Mouse (Mus musculus): ENCODE results near the gene Fgf9. TPM values are rescaled to one million over a fixed set of nuclear protein-coding genes. Genes with fewer than 3 reads are reported as not detected.

Gene Fgf9
- polyA plus RNA-seq, 1 experiment from 2014 or later, result 16.3 TPM

GRCm38 (mm10) chr14:58073936-58074335, 3.6 kb downstream of the Fgf9 start:
- H3K4me2 ChIP-seq (ENCODE audit: low read length), result peak overlapping the region; percentile 87
- H3K36me3 ChIP-seq (ENCODE audit: insufficient read depth, low read length), result no peaks in the 10 kb centered on the region
- H3K4me1 ChIP-seq (replicated peaks; ENCODE audit: insufficient read depth, low read length), result peaks cover 10% of the 10 kb centered on the region; the same call in 1 of the 2 replicates
- H3K4me3 ChIP-seq (replicated peaks; ENCODE audit: low read depth, low read length), result peak overlapping the region; percentile 63
- peak; percentile 10 for DNase-seq (ENCODE audit: low spot score)
- H3K27me3 ChIP-seq (ENCODE audit: insufficient read depth, low read length), result peaks cover 18% of the 10 kb centered on the region
- no peaks in the 10 kb centered on the region for H3K9me3 ChIP-seq (replicated peaks; ENCODE audit: low read length)
- peak overlapping the region; percentile 72; the same call in 1 of the 2 replicates for H3K27ac ChIP-seq
- WGBS, result 1% methylated on average over 20 of the region's 20 CpGs
- no peak for TF ChIP-seq CTCF (IDR thresholded peaks at IDR 0.05; ENCODE audit: low read depth)
- peak overlapping the region; percentile 61 for H3K9ac ChIP-seq (ENCODE audit: low read depth, low read length)
- no peak for ATAC-seq (replicated peaks; ENCODE audit: low FRiP score, low read depth)

DNA sequence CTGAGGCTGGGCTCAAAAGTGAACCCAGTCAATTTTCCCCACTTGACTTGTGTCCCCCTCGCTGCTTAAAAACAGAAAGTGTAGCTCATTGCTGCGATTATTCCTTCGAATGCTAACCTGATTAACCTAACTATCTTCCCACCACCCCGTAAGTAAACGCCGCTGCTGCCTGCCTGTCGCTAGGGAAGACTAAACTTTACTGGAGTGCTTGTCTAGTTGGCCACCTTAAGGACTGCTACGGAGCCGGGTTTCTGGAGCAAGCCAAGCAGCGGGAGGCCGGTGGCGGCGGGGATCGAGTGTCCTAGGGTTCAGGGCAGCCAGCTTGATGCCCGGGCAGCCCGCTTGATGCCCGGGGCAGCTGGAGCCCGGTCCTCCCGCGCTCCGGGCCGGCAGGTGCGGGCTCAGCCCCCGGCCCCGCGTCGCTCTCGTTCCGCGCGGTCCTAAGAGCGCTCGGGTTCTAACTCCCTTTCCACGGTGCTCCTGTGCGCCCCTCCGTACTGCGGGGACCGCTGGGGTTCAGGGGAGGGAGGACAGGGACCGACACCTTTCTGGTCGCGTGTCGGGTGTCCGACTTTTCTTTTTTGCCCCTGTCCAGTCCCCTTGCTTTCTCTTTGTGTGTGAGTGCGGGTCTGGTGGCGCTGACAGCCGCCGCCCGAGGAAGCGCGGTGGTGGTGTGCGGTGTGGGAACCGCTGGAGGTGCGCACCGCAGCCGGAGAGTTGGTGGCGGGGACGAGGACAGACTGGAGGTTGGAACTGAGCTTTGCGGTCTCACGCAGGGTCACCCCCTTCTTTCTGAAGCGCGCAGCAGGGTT, 4.5 kb downstream of the Fgf9 start:
- H3K4me3 ChIP-seq (replicated peaks; ENCODE audit: low read depth, low read length), result peak overlapping the region; percentile 63
- ATAC-seq (replicated peaks; ENCODE audit: low FRiP score, low read depth) (0 out of 2 replicates have a peak, but pooled peaks have one; percentile 20), DNase-seq (ENCODE audit: low spot score) (peak; percentile 57)
- WGBS, result under 1% methylated on average over 60 of the region's 61 CpGs
- TF ChIP-seq CTCF (IDR thresholded peaks at IDR 0.05; ENCODE audit: low read depth), result no peak
- H3K9me3 ChIP-seq (replicated peaks; ENCODE audit: low read length), result no peaks in the 10 kb centered on the region
- peak overlapping the region; percentile 61 for H3K9ac ChIP-seq (ENCODE audit: low read depth, low read length)
- H3K36me3 ChIP-seq (ENCODE audit: insufficient read depth, low read length), result no peaks in the 10 kb centered on the region
- peak overlapping the region; percentile 72 for H3K27ac ChIP-seq
- H3K27me3 ChIP-seq (ENCODE audit: insufficient read depth, low read length), result peaks cover 18% of the 10 kb centered on the region
- H3K4me1 ChIP-seq (replicated peaks; ENCODE audit: insufficient read depth, low read length), result peaks cover 10% of the 10 kb centered on the region; the same call in 1 of the 2 replicates
- peak overlapping the region; percentile 87 for H3K4me2 ChIP-seq (ENCODE audit: low read length)

DNA sequence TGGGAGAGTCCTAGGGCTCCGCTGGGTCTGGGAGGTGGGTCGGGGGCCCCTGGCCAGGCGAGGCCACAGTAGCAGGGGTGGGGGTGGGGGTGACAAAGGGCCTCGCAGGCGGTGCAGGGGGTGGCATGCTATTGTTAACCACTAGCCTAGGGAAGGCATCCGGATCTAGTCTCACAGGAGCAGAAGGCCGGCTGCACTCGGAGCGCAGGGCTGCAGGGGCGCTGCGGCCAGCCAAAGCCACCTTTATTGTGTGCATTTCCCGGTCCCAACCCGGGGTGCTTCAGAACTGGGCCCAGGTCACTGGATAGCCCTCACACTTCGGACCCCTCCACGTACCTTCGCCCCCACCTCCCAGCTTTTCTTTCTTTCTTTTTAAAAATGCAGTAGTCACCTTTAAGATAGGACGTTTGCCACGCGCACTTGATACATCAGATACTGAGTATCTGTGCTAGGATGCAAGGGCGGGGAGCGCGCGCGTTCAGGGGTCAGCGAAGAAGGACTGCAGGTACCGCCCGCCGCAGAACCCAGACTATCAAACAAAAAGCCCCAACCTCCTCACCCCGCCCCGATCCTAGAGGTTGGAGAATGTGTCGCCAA, 5.2 kb downstream of the Fgf9 start:
- 0 out of 2 replicates have a peak, but pooled peaks have one; percentile 16 for TF ChIP-seq CTCF (IDR thresholded peaks at IDR 0.05; ENCODE audit: low read depth)
- under 1% methylated on average over 31 of the region's 31 CpGs for WGBS
- peaks cover 18% of the 10 kb centered on the region for H3K27me3 ChIP-seq (ENCODE audit: insufficient read depth, low read length)
- H3K4me1 ChIP-seq (replicated peaks; ENCODE audit: insufficient read depth, low read length), result peaks cover 10% of the 10 kb centered on the region; the same call in 1 of the 2 replicates
- peak overlapping the region; percentile 87 for H3K4me2 ChIP-seq (ENCODE audit: low read length)
- H3K27ac ChIP-seq, result peak overlapping the region; percentile 72
- peak overlapping the region; percentile 61 for H3K9ac ChIP-seq (ENCODE audit: low read depth, low read length)
- peak; percentile 51 for DNase-seq (ENCODE audit: low spot score)
- H3K9me3 ChIP-seq (replicated peaks; ENCODE audit: low read length), result no peaks in the 10 kb centered on the region
- no peaks in the 10 kb centered on the region for H3K36me3 ChIP-seq (ENCODE audit: insufficient read depth, low read length)
- peak overlapping the region; percentile 63 for H3K4me3 ChIP-seq (replicated peaks; ENCODE audit: low read depth, low read length)
- no peak; the same call in 1 of the 2 replicates for ATAC-seq (replicated peaks; ENCODE audit: low FRiP score, low read depth)

DNA sequence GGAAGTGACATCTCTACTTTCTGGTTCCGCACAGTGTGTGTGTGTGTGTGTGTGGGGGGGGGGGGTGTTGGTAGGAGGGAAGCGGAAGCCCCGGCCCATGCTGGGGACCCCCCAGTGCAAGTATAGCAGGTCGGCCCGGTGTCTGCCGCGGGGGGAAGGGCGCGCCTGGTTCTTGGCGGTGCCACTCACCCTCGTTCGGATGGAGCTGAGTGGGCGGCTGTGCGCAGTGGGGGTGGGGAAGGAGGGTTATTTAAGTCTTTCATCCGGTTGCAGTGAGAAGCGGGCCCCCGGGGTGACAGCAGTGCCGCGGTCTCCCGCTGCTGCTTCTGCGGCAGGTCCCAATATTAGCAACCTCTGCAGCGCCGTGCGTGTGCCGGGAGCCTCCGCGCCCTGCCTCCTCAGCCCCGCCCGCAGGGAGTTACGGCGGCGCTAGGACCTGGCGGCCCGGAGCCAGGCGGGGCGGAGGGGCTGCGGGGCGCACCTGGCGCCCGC, 5.7 kb downstream of the Fgf9 start:
- H3K27me3 ChIP-seq (ENCODE audit: insufficient read depth, low read length), result peaks cover 18% of the 10 kb centered on the region
- ATAC-seq (replicated peaks; ENCODE audit: low FRiP score, low read depth), result peak; percentile 72

GRCm38 (mm10) chr14:58076726-58077255, 6.4 kb downstream of the Fgf9 start:
- WGBS, result 9% methylated on average over 14 of the region's 14 CpGs
- no peaks in the 10 kb centered on the region for H3K36me3 ChIP-seq (ENCODE audit: insufficient read depth, low read length)
- H3K4me2 ChIP-seq (ENCODE audit: low read length), result peak overlapping the region; percentile 87
- H3K27me3 ChIP-seq (ENCODE audit: insufficient read depth, low read length), result peaks cover 18% of the 10 kb centered on the region
- no peaks in the 10 kb centered on the region for H3K9me3 ChIP-seq (replicated peaks; ENCODE audit: low read length)
- DNase-seq (ENCODE audit: low spot score) (no peak), ATAC-seq (replicated peaks; ENCODE audit: low FRiP score, low read depth) (no peak)
- peak overlapping the region; percentile 61 for H3K9ac ChIP-seq (ENCODE audit: low read depth, low read length)
- H3K27ac ChIP-seq, result peak overlapping the region; percentile 56
- H3K4me3 ChIP-seq (replicated peaks; ENCODE audit: low read depth, low read length), result peak overlapping the region; percentile 63
- no peak for TF ChIP-seq CTCF (IDR thresholded peaks at IDR 0.05; ENCODE audit: low read depth)
- peaks cover 5% of the 10 kb centered on the region; the same call in 1 of the 2 replicates for H3K4me1 ChIP-seq (replicated peaks; ENCODE audit: insufficient read depth, low read length)

More for the DNA sequence above, 5.7 kb downstream of the Fgf9 start:
- WGBS, result under 1% methylated on average over 33 of the region's 40 CpGs
- no peak for TF ChIP-seq CTCF (IDR thresholded peaks at IDR 0.05; ENCODE audit: low read depth)
- Histone ChIP-seq H3K9me3 (replicated peaks; ENCODE audit: low read length) (no peaks in the 10 kb centered on the region), H3K4me3 (replicated peaks; ENCODE audit: low read depth, low read length) (peak overlapping the region; percentile 63), H3K9ac (ENCODE audit: low read depth, low read length) (peak overlapping the region; percentile 61), H3K4me2 (ENCODE audit: low read length) (peak overlapping the region; percentile 87), H3K4me1 (replicated peaks; ENCODE audit: insufficient read depth, low read length) (peaks cover 9% of the 10 kb centered on the region; the same call in 1 of the 2 replicates), H3K27ac (peak overlapping the region; percentile 56), H3K36me3 (ENCODE audit: insufficient read depth, low read length) (no peaks in the 10 kb centered on the region)
- DNase-seq (ENCODE audit: low spot score), result peak; percentile 59

GRCm38 (mm10) chr14:58079471-58079870, 9.1 kb downstream of the Fgf9 start:
- ATAC-seq (replicated peaks; ENCODE audit: low FRiP score, low read depth) (no peak), DNase-seq (ENCODE audit: low spot score) (no peak)
- Histone ChIP-seq H3K36me3 (ENCODE audit: insufficient read depth, low read length) (no peaks in the 10 kb centered on the region), H3K9ac (ENCODE audit: low read depth, low read length) (no peak overlapping the region), H3K4me3 (replicated peaks; ENCODE audit: low read depth, low read length) (no peak overlapping the region), H3K4me2 (ENCODE audit: low read length) (no peak overlapping the region), H3K27ac (no peak overlapping the region), H3K9me3 (replicated peaks; ENCODE audit: low read length) (no peaks in the 10 kb centered on the region), H3K27me3 (ENCODE audit: insufficient read depth, low read length) (peaks cover 18% of the 10 kb centered on the region), H3K4me1 (replicated peaks; ENCODE audit: insufficient read depth, low read length) (peaks cover 2% of the 10 kb centered on the region; the same call in 1 of the 2 replicates)
- no peak for TF ChIP-seq CTCF (IDR thresholded peaks at IDR 0.05; ENCODE audit: low read depth)
- 81% methylated on average over 2 of the region's 2 CpGs for WGBS
